Mouse (Mus musculus): ENCODE results near the gene Galnt6. TPM values are rescaled to one million over a fixed set of nuclear protein-coding genes. Genes with fewer than 3 reads are reported as not detected.

Gene Galnt6
- polyA plus RNA-seq, 1 experiment from 2014 or later = 1.1 TPM

- Histone ChIP-seq H3K4me1 (no peaks in the 10 kb centered on the region; the same call in 1 of the 2 replicates), H3K36me3 (no peaks in the 10 kb centered on the region), H3K4me3 (no peak overlapping the region), H3K9ac (no peak overlapping the region), H3K27me3 (no peaks in the 10 kb centered on the region), H3K9me3 (no peaks in the 10 kb centered on the region), H3K27ac (no peak overlapping the region), H3K4me2 (replicated peaks) (no peak overlapping the region)
- WGBS = 94% methylated on average over 1 of the region's 1 CpGs
- ATAC-seq (ENCODE audit: low FRiP score, low read depth) = no peak
Measured at GRCm38 (mm10) chr15:100676521-100676920, 52.7 kb downstream of the Galnt6 start.

GRCm38 (mm10) chr15:100675486-100675885 lies 53.7 kb downstream of the Galnt6 start:
- Histone ChIP-seq H3K4me3 (no peak overlapping the region), H3K27ac (no peak overlapping the region), H3K9ac (no peak overlapping the region), H3K36me3 (no peaks in the 10 kb centered on the region), H3K27me3 (no peaks in the 10 kb centered on the region), H3K4me2 (replicated peaks) (no peak overlapping the region), H3K4me1 (no peaks in the 10 kb centered on the region), H3K9me3 (no peaks in the 10 kb centered on the region)
- WGBS = 52% methylated on average over 3 of the region's 3 CpGs
- no peak for ATAC-seq (ENCODE audit: low FRiP score, low read depth)

- no peaks in the 10 kb centered on the region for H3K9me3 ChIP-seq
- no peak overlapping the region for H3K4me3 ChIP-seq
Measured at GRCm38 (mm10) chr15:100674566-100674965, 54.6 kb downstream of the Galnt6 start.

GRCm38 (mm10) chr15:100673585-100674391 lies 55.4 kb downstream of the Galnt6 start:
- H3K4me2 ChIP-seq (replicated peaks) = no peak overlapping the region
- no peak overlapping the region for H3K4me3 ChIP-seq
- H3K9ac ChIP-seq = no peak overlapping the region
- 50% methylated on average over 12 of the region's 12 CpGs for WGBS
- ATAC-seq (ENCODE audit: low FRiP score, low read depth) = no peak
- no peaks in the 10 kb centered on the region for H3K4me1 ChIP-seq
- H3K9me3 ChIP-seq = no peaks in the 10 kb centered on the region
- H3K27me3 ChIP-seq = no peaks in the 10 kb centered on the region
- no peaks in the 10 kb centered on the region for H3K36me3 ChIP-seq
- H3K27ac ChIP-seq = no peak overlapping the region

More at GRCm38 (mm10) chr15:100674566-100674965, 54.6 kb downstream of the Galnt6 start:
- WGBS = 90% methylated on average over 10 of the region's 10 CpGs
- H3K36me3 ChIP-seq = no peaks in the 10 kb centered on the region
- no peak for ATAC-seq (ENCODE audit: low FRiP score, low read depth)
- no peak overlapping the region for H3K9ac ChIP-seq
- no peaks in the 10 kb centered on the region for H3K27me3 ChIP-seq
- no peaks in the 10 kb centered on the region for H3K4me1 ChIP-seq
- H3K4me2 ChIP-seq (replicated peaks) = no peak overlapping the region
- no peak overlapping the region for H3K27ac ChIP-seq

GRCm38 (mm10) chr15:100670833-100671232 lies 58.3 kb downstream of the Galnt6 start:
- Histone ChIP-seq H3K27ac (no peak overlapping the region), H3K4me2 (replicated peaks) (no peak overlapping the region), H3K4me1 (0 out of 2 replicates have a peak, but pooled peaks cover 4% of the 10 kb centered on the region), H3K4me3 (no peak overlapping the region), H3K27me3 (peaks cover 12% of the 10 kb centered on the region; the same call in 1 of the 2 replicates), H3K9me3 (no peaks in the 10 kb centered on the region), H3K36me3 (no peaks in the 10 kb centered on the region), H3K9ac (no peak overlapping the region)
- WGBS = 79% methylated on average over 5 of the region's 5 CpGs
- no peak for ATAC-seq (ENCODE audit: low FRiP score, low read depth)

- ATAC-seq (ENCODE audit: low FRiP score, low read depth) = no peak
- Histone ChIP-seq H3K27ac (no peak overlapping the region), H3K27me3 (peaks cover 19% of the 10 kb centered on the region), H3K4me1 (0 out of 2 replicates have a peak, but pooled peaks cover 4% of the 10 kb centered on the region), H3K4me2 (replicated peaks) (no peak overlapping the region), H3K36me3 (no peaks in the 10 kb centered on the region), H3K4me3 (no peak overlapping the region), H3K9me3 (no peaks in the 10 kb centered on the region), H3K9ac (no peak overlapping the region)
- 84% methylated on average over 8 of the region's 8 CpGs for WGBS
Measured at GRCm38 (mm10) chr15:100670004-100670403, 59.2 kb downstream of the Galnt6 start.

GRCm38 (mm10) chr15:100669337-100669736 lies 59.8 kb downstream of the Galnt6 start, which contains the start of gene Bin2:
Gene Bin2 (minus strand): TSS chr15:100669553.
- Histone ChIP-seq H3K9me3 (no peaks in the 10 kb centered on the region), H3K4me1 (0 out of 2 replicates have a peak, but pooled peaks cover 4% of the 10 kb centered on the region), H3K4me3 (no peak within 1 kb of the TSS), H3K27ac (no peak within 1 kb of the TSS), H3K9ac (no peak within 1 kb of the TSS), H3K36me3 (no peaks in the 10 kb centered on the region), H3K27me3 (peaks cover 20% of the 10 kb centered on the region), H3K4me2 (replicated peaks) (no peak within 1 kb of the TSS)
- 92% methylated on average over 20 of the region's 20 CpGs for WGBS
- ATAC-seq (ENCODE audit: low FRiP score, low read depth) = no peak

GRCm38 (mm10) chr15:100667871-100668545 lies 61.2 kb downstream of the Galnt6 start:
- Histone ChIP-seq H3K27me3 (peaks cover 20% of the 10 kb centered on the region), H3K9ac (no peak overlapping the region), H3K27ac (no peak overlapping the region), H3K9me3 (no peaks in the 10 kb centered on the region), H3K4me1 (0 out of 2 replicates have a peak, but pooled peaks cover 4% of the 10 kb centered on the region), H3K4me3 (no peak overlapping the region), H3K36me3 (no peaks in the 10 kb centered on the region), H3K4me2 (replicated peaks) (no peak overlapping the region)
- WGBS = 82% methylated on average over 5 of the region's 5 CpGs
- no peak for ATAC-seq (ENCODE audit: low FRiP score, low read depth)

- Histone ChIP-seq H3K9me3 (no peaks in the 10 kb centered on the region), H3K4me3 (no peak overlapping the region), H3K4me1 (0 out of 2 replicates have a peak, but pooled peaks cover 4% of the 10 kb centered on the region), H3K27ac (no peak overlapping the region), H3K27me3 (peaks cover 20% of the 10 kb centered on the region), H3K9ac (no peak overlapping the region), H3K4me2 (replicated peaks) (no peak overlapping the region), H3K36me3 (no peaks in the 10 kb centered on the region)
- WGBS = 56% methylated on average over 6 of the region's 6 CpGs
- ATAC-seq (ENCODE audit: low FRiP score, low read depth) = no peak
Measured at GRCm38 (mm10) chr15:100667420-100667819, 61.8 kb downstream of the Galnt6 start.

GRCm38 (mm10) chr15:100666851-100667250 lies 62.3 kb downstream of the Galnt6 start:
- peaks cover 20% of the 10 kb centered on the region for H3K27me3 ChIP-seq
- no peak for ATAC-seq (ENCODE audit: low FRiP score, low read depth)
- no peaks in the 10 kb centered on the region for H3K9me3 ChIP-seq
- H3K27ac ChIP-seq = no peak overlapping the region
- no peak overlapping the region for H3K4me2 ChIP-seq (replicated peaks)
- 0 out of 2 replicates have a peak, but pooled peaks cover 4% of the 10 kb centered on the region for H3K4me1 ChIP-seq
- no peak overlapping the region for H3K9ac ChIP-seq
- 29% methylated on average over 12 of the region's 12 CpGs for WGBS
- no peak overlapping the region for H3K4me3 ChIP-seq
- H3K36me3 ChIP-seq = no peaks in the 10 kb centered on the region

GRCm38 (mm10) chr15:100666219-100666696 lies 62.9 kb downstream of the Galnt6 start:
- Histone ChIP-seq H3K4me3 (no peak overlapping the region), H3K4me1 (0 out of 2 replicates have a peak, but pooled peaks cover 4% of the 10 kb centered on the region), H3K27me3 (peaks cover 20% of the 10 kb centered on the region), H3K9ac (no peak overlapping the region), H3K4me2 (replicated peaks) (no peak overlapping the region), H3K9me3 (no peaks in the 10 kb centered on the region), H3K36me3 (no peaks in the 10 kb centered on the region), H3K27ac (no peak overlapping the region)
- no peak for ATAC-seq (ENCODE audit: low FRiP score, low read depth)
- WGBS = 3% methylated on average over 7 of the region's 7 CpGs

Measured in limb, embryonic 13.5 days (tissue).